8 mouse cellular contexts compared by ENCODE assay signal in genomic region chr11:71005046-71005445, GRCm38 (mm10). TPM values are rescaled to one million over a fixed set of nuclear protein-coding genes. Genes with fewer than 3 reads are reported as not detected.
DNase-seq lines count a peak whose midpoint lies in the region; ATAC-seq and TF ChIP-seq lines count a peak whose summit lies in the region.

No protein-coding gene starts in this region.

- H3K9me3 ChIP-seq in forebrain, embryonic 14.5 days (replicated peaks; ENCODE audit: control insufficient read depth, low read length): no peaks in the 10 kb centered on the region
- no peaks in the 10 kb centered on the region for H3K9me3 ChIP-seq in liver, embryonic 13.5 days (replicated peaks)

- H3K4me3 ChIP-seq in gastrocnemius, adult 2 months: peak overlapping the region; percentile 98
- H3K4me3 ChIP-seq in forebrain, embryonic 14.5 days (ENCODE audit: low read depth, low read length): peak overlapping the region; percentile 91
- H3K4me3 ChIP-seq in liver, embryonic 13.5 days (replicated peaks): peak overlapping the region; percentile 96

- WGBS in forebrain, embryonic 14.5 days: 50% methylated on average over 5 of the region's 5 CpGs
- WGBS in liver, embryonic 13.5 days (ENCODE audit: insufficient replicate concordance): 53% methylated on average over 5 of the region's 5 CpGs

- no peak for ATAC-seq in forebrain, embryonic 14.5 days
- ATAC-seq in liver, embryonic 13.5 days (ENCODE audit: low read depth): no peak

- no peaks in the 10 kb centered on the region for H3K27me3 ChIP-seq in forebrain, embryonic 14.5 days (replicated peaks; ENCODE audit: control insufficient read depth, insufficient read depth, low read length)
- H3K27me3 ChIP-seq in liver, embryonic 13.5 days: no peaks in the 10 kb centered on the region

- no peak for DNase-seq in gastrocnemius, adult 2 months
- DNase-seq in gastrocnemius, adult 18-20 months (ENCODE audit: low spot score): no peak
- peak; percentile 30 for DNase-seq in 416B (ENCODE audit: low read depth)
- DNase-seq in forebrain, embryonic 14.5 days (ENCODE audit: low spot score): no peak
- no peak for DNase-seq in liver, embryonic 13.5 days
- no peak for DNase-seq in spleen, postnatal 10 days (ENCODE audit: low spot score in 2 of 2)
- no peak for DNase-seq in embryo, embryonic 11 days
- no peak for DNase-seq in layer of hippocampus, adult 9-10 months (ENCODE audit: low spot score)

- H3K9ac ChIP-seq in forebrain, embryonic 14.5 days (ENCODE audit: low read length): no peak overlapping the region; the same call in 1 of the 2 replicates
- H3K9ac ChIP-seq in liver, embryonic 13.5 days: peak overlapping the region; percentile 53; the same call in 1 of the 2 replicates

- H3K4me2 ChIP-seq in forebrain, embryonic 14.5 days (ENCODE audit: low read length): peak overlapping the region; percentile 93
- peak overlapping the region; percentile 90 for H3K4me2 ChIP-seq in liver, embryonic 13.5 days

- peaks cover 10% of the 10 kb centered on the region for H3K4me1 ChIP-seq in forebrain, embryonic 14.5 days (ENCODE audit: control insufficient read depth, insufficient read depth, low read length)
- peaks cover 31% of the 10 kb centered on the region for H3K4me1 ChIP-seq in liver, embryonic 13.5 days (replicated peaks)

- peak overlapping the region; percentile 91 for H3K27ac ChIP-seq in gastrocnemius, adult 2 months
- H3K27ac ChIP-seq in forebrain, embryonic 14.5 days (ENCODE audit: low read depth, low read length): no peak overlapping the region
- peak overlapping the region; percentile 41 for H3K27ac ChIP-seq in liver, embryonic 13.5 days

- intact Hi-C loops in gastrocnemius, adult 2 months (cut with DNase I): no loop called here

- H3K36me3 ChIP-seq in forebrain, embryonic 14.5 days (ENCODE audit: control insufficient read depth, insufficient read depth, low read length): peaks cover 34% of the 10 kb centered on the region
- H3K36me3 ChIP-seq in liver, embryonic 13.5 days: peaks cover 25% of the 10 kb centered on the region

- TF ChIP-seq CTCF in gastrocnemius, adult 2 months (IDR thresholded peaks at IDR 0.05): no peak

RNA-seq across cellular contexts. Expression of gene Dhx33, which starts 0.8 kb away (rescaled TPM):
- 10 to 100 TPM in 1 of 2 experiments, 1 to 10 TPM in 1; 8.4 to 10.3 TPM for total RNA-seq in gastrocnemius, adult 2 months (2021)
- 1 to 10 TPM; 6.1 to 7.6 TPM for total RNA-seq in gastrocnemius, adult 18-20 months (2021)
- polyA plus RNA-seq in forebrain, embryonic 14.5 days (2014; fragmentation: Nextera tagmentation; extraction: Ambion mirVana): 11.9 and 15.3 TPM in 2 replicates
- 7.5 and 10.2 TPM in 2 replicates for polyA plus RNA-seq in liver, embryonic 13.5 days (2015; fragmentation: Nextera tagmentation; extraction: Ambion mirVana)

RNA-seq across cellular contexts. Expression of gene Mis12, which starts 14.4 kb away (rescaled TPM):
- total RNA-seq in gastrocnemius, adult 2 months (2021): 1 to 10 TPM; 3.1 to 5.0 TPM
- total RNA-seq in gastrocnemius, adult 18-20 months (2021): 1 to 10 TPM; 5.0 to 6.7 TPM
- 25.8 and 27.1 TPM in 2 replicates for polyA plus RNA-seq in forebrain, embryonic 14.5 days (2014; fragmentation: Nextera tagmentation; extraction: Ambion mirVana)
- 22.6 and 25.4 TPM in 2 replicates for polyA plus RNA-seq in liver, embryonic 13.5 days (2015; fragmentation: Nextera tagmentation; extraction: Ambion mirVana)

RNA-seq across cellular contexts. Expression of gene Derl2, which starts 14.6 kb away (rescaled TPM):
- 10 to 100 TPM; 14.8 TPM for total RNA-seq in gastrocnemius, adult 2 months (2021)
- 10 to 100 TPM; 14.2 TPM for total RNA-seq in gastrocnemius, adult 18-20 months (2021)
- 28.8 and 34.4 TPM in 2 replicates for polyA plus RNA-seq in forebrain, embryonic 14.5 days (2014; fragmentation: Nextera tagmentation; extraction: Ambion mirVana)
- 36.8 and 50.0 TPM in 2 replicates for polyA plus RNA-seq in liver, embryonic 13.5 days (2015; fragmentation: Nextera tagmentation; extraction: Ambion mirVana)

RNA-seq across cellular contexts. Expression of gene C1qbp, which starts 22.2 kb away (rescaled TPM):
- 100 to 1,000 TPM; 102 to 146 TPM for total RNA-seq in gastrocnemius, adult 2 months (2021)
- total RNA-seq in gastrocnemius, adult 18-20 months (2021): 100 to 1,000 TPM; 120 TPM
- polyA plus RNA-seq in forebrain, embryonic 14.5 days (2014; fragmentation: Nextera tagmentation; extraction: Ambion mirVana): 180 and 191 TPM in 2 replicates
- 321 and 342 TPM in 2 replicates for polyA plus RNA-seq in liver, embryonic 13.5 days (2015; fragmentation: Nextera tagmentation; extraction: Ambion mirVana)

RNA-seq across cellular contexts. Expression of gene 6330403K07Rik, which starts 28.3 kb away (rescaled TPM):
- total RNA-seq in gastrocnemius, adult 2 months (2021): under 1 TPM in 1 of 2 experiments, not detected in 1; 0.36 TPM
- total RNA-seq in gastrocnemius, adult 18-20 months (2021): under 1 TPM in 1 of 2 experiments, not detected in 1; 0.16 TPM
- polyA plus RNA-seq in forebrain, embryonic 14.5 days (2014; fragmentation: Nextera tagmentation; extraction: Ambion mirVana): 336 and 342 TPM in 2 replicates
- polyA plus RNA-seq in liver, embryonic 13.5 days (2015; fragmentation: Nextera tagmentation; extraction: Ambion mirVana): 5.0 and 6.3 TPM in 2 replicates
